Mouse (Mus musculus): Measurements from ENCODE around the gene Slc1a2. TPM values are rescaled to one million over a fixed set of nuclear protein-coding genes. Genes with fewer than 3 reads are reported as not detected.

The Slc1a2 gene
- polyA plus RNA-seq, 1 experiment = not detected

GRCm38 (mm10) chr2:102663339-102663738 is 4.9 kb downstream of the Slc1a2 start:
- TF ChIP-seq FOSL1 (IDR thresholded peaks at IDR 0.05; ENCODE audit: insufficient read depth, low read length, poor library complexity, severe bottlenecking) = no peak
- no peak for TF ChIP-seq MYOD1 (IDR thresholded peaks at IDR 0.05; ENCODE audit: control insufficient read depth, insufficient read length, low read depth)
- no peak for TF ChIP-seq CTCF (IDR thresholded peaks at IDR 0.05; ENCODE audit: control insufficient read depth, insufficient read depth, insufficient read length)
- TF ChIP-seq MYOG (IDR thresholded peaks at IDR 0.05; ENCODE audit: control insufficient read depth, extremely low read depth, insufficient read length) = no peak
- TF ChIP-seq CEBPB (IDR thresholded peaks at IDR 0.05; ENCODE audit: low read depth) = no peak
- no peak for TF ChIP-seq MAX (IDR thresholded peaks at IDR 0.05)
- no peak for TF ChIP-seq USF1 (IDR thresholded peaks at IDR 0.05; ENCODE audit: low read depth)
- Histone ChIP-seq H3ac (ENCODE audit: control insufficient read depth, insufficient read length, low read depth) (no peak overlapping the region), H3K4me3 (ENCODE audit: insufficient read depth, poor library complexity, severe bottlenecking) (no peak overlapping the region), H3K79me3 (ENCODE audit: low read depth) (no peaks in the 10 kb centered on the region), H3K79me2 (ENCODE audit: control insufficient read depth, insufficient read depth) (no peaks in the 10 kb centered on the region), H3K27me3 (ENCODE audit: control insufficient read depth, insufficient read depth, insufficient read length) (peaks cover 48% of the 10 kb centered on the region), H3K36me3 (ENCODE audit: control insufficient read depth, insufficient read depth) (no peaks in the 10 kb centered on the region)

DNA sequence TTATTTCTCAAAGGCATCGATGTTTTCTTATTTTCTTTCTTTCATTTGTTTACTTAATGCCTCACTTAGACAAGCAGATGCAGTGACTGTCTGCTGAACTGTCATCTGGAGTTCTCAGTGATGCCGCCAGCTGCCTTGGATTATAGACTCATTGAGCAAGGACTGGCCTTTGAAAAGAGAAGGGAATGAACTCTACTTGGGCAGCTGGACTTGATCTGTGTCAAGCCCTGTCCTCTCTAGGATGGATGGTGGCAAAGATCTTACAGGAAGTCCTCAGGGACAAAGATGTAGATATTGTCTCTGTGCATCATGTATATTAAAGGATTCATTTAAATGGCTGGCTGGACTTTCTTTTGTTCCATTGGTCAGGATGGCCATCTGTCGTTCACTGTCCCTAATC is 5.4 kb downstream of the Slc1a2 start:
- Histone ChIP-seq H3K79me3 (ENCODE audit: low read depth) (no peaks in the 10 kb centered on the region), H3ac (ENCODE audit: control insufficient read depth, insufficient read length, low read depth) (no peak overlapping the region), H3K4me3 (ENCODE audit: insufficient read depth, poor library complexity, severe bottlenecking) (no peak overlapping the region), H3K36me3 (ENCODE audit: control insufficient read depth, insufficient read depth) (no peaks in the 10 kb centered on the region), H3K27me3 (ENCODE audit: control insufficient read depth, insufficient read depth, insufficient read length) (peaks cover 42% of the 10 kb centered on the region), H3K79me2 (ENCODE audit: control insufficient read depth, insufficient read depth) (no peaks in the 10 kb centered on the region)
- no peak for TF ChIP-seq CEBPB (IDR thresholded peaks at IDR 0.05; ENCODE audit: low read depth)
- TF ChIP-seq MYOD1 (IDR thresholded peaks at IDR 0.05; ENCODE audit: control insufficient read depth, insufficient read length, low read depth) = no peak
- no peak for TF ChIP-seq FOSL1 (IDR thresholded peaks at IDR 0.05; ENCODE audit: insufficient read depth, low read length, poor library complexity, severe bottlenecking)
- TF ChIP-seq MYOG (IDR thresholded peaks at IDR 0.05; ENCODE audit: control insufficient read depth, extremely low read depth, insufficient read length) = no peak
- no peak for TF ChIP-seq MAX (IDR thresholded peaks at IDR 0.05)
- no peak for TF ChIP-seq CTCF (IDR thresholded peaks at IDR 0.05; ENCODE audit: control insufficient read depth, insufficient read depth, insufficient read length)
- TF ChIP-seq USF1 (IDR thresholded peaks at IDR 0.05; ENCODE audit: low read depth) = no peak

DNA sequence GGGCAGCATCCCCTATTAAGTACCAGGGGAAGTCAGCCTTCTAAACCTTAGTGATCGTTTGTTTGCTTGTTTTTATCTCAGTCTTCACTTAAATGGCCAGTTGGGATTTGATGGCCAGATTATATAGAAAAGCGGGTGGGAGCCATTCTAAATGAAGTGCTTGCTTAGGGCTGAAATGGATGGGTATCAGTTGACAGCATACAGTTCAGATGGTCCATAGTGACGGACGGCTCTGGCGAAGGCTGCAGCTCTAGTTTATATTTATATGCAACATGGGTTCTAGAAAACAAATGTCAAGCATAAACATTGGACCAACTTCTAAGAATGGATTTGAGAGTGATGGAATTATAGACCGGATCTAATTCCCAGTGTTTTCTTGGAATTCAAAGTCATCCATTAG is 9.5 kb downstream of the Slc1a2 start:
- H3K79me3 ChIP-seq (ENCODE audit: low read depth) = no peaks in the 10 kb centered on the region
- TF ChIP-seq USF1 (IDR thresholded peaks at IDR 0.05; ENCODE audit: low read depth) (no peak), CTCF (IDR thresholded peaks at IDR 0.05; ENCODE audit: control insufficient read depth, insufficient read depth, insufficient read length) (no peak), MYOG (IDR thresholded peaks at IDR 0.05; ENCODE audit: control insufficient read depth, extremely low read depth, insufficient read length) (no peak)
- no peaks in the 10 kb centered on the region for H3K79me2 ChIP-seq (ENCODE audit: control insufficient read depth, insufficient read depth)
- H3K27me3 ChIP-seq (ENCODE audit: control insufficient read depth, insufficient read depth, insufficient read length) = peaks cover 31% of the 10 kb centered on the region
- no peak overlapping the region for H3K4me3 ChIP-seq (ENCODE audit: insufficient read depth, poor library complexity, severe bottlenecking)
- no peak overlapping the region for H3ac ChIP-seq (ENCODE audit: control insufficient read depth, insufficient read length, low read depth)
- H3K36me3 ChIP-seq (ENCODE audit: control insufficient read depth, insufficient read depth) = no peaks in the 10 kb centered on the region

DNA sequence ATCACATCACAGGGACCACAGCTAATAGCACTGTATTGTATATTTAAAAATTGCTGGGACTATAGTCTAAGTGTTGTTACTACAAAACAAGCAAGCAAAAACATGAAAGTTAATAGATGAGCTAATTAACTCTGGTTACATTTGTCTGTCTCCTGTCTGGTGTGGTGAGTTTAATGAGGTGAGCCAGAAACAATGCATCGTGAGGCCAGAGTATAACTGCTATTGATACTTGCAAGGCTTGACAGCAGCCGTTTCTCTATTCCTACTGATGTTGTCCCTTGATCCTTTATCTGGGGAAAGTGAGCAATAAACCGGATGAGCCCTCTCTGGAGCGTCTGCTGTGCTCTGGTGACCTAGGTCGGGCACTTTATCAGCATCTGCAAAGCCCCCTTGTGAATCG is 11.1 kb downstream of the Slc1a2 start:
- Histone ChIP-seq H3ac (ENCODE audit: control insufficient read depth, insufficient read length, low read depth) (no peak overlapping the region), H3K79me3 (ENCODE audit: low read depth) (no peaks in the 10 kb centered on the region), H3K36me3 (ENCODE audit: control insufficient read depth, insufficient read depth) (no peaks in the 10 kb centered on the region), H3K27me3 (ENCODE audit: control insufficient read depth, insufficient read depth, insufficient read length) (peaks cover 22% of the 10 kb centered on the region), H3K4me3 (ENCODE audit: insufficient read depth, poor library complexity, severe bottlenecking) (no peak overlapping the region), H3K79me2 (ENCODE audit: control insufficient read depth, insufficient read depth) (no peaks in the 10 kb centered on the region)
- TF ChIP-seq MAX (IDR thresholded peaks at IDR 0.05) = no peak
- no peak for TF ChIP-seq MYOD1 (IDR thresholded peaks at IDR 0.05; ENCODE audit: control insufficient read depth, insufficient read length, low read depth)
- no peak for TF ChIP-seq CTCF (IDR thresholded peaks at IDR 0.05; ENCODE audit: control insufficient read depth, insufficient read depth, insufficient read length)
- TF ChIP-seq USF1 (IDR thresholded peaks at IDR 0.05; ENCODE audit: low read depth) = no peak
- no peak for TF ChIP-seq FOSL1 (IDR thresholded peaks at IDR 0.05; ENCODE audit: insufficient read depth, low read length, poor library complexity, severe bottlenecking)
- no peak for TF ChIP-seq CEBPB (IDR thresholded peaks at IDR 0.05; ENCODE audit: low read depth)
- TF ChIP-seq MYOG (IDR thresholded peaks at IDR 0.05; ENCODE audit: control insufficient read depth, extremely low read depth, insufficient read length) = no peak

GRCm38 (mm10) chr2:102674582-102674981 is 16.1 kb downstream of the Slc1a2 start:
- Histone ChIP-seq H3K27me3 (ENCODE audit: control insufficient read depth, insufficient read depth, insufficient read length) (peaks cover 37% of the 10 kb centered on the region), H3K79me3 (ENCODE audit: low read depth) (no peaks in the 10 kb centered on the region), H3K36me3 (ENCODE audit: control insufficient read depth, insufficient read depth) (no peaks in the 10 kb centered on the region), H3ac (ENCODE audit: control insufficient read depth, insufficient read length, low read depth) (no peak overlapping the region), H3K79me2 (ENCODE audit: control insufficient read depth, insufficient read depth) (no peaks in the 10 kb centered on the region), H3K4me3 (ENCODE audit: insufficient read depth, poor library complexity, severe bottlenecking) (no peak overlapping the region)
- TF ChIP-seq MAX (IDR thresholded peaks at IDR 0.05) = no peak
- TF ChIP-seq MYOG (IDR thresholded peaks at IDR 0.05; ENCODE audit: control insufficient read depth, extremely low read depth, insufficient read length) = no peak
- no peak for TF ChIP-seq MYOD1 (IDR thresholded peaks at IDR 0.05; ENCODE audit: control insufficient read depth, insufficient read length, low read depth)
- TF ChIP-seq FOSL1 (IDR thresholded peaks at IDR 0.05; ENCODE audit: insufficient read depth, low read length, poor library complexity, severe bottlenecking) = no peak
- TF ChIP-seq CTCF (IDR thresholded peaks at IDR 0.05; ENCODE audit: control insufficient read depth, insufficient read depth, insufficient read length) = no peak
- TF ChIP-seq USF1 (IDR thresholded peaks at IDR 0.05; ENCODE audit: low read depth) = no peak
- TF ChIP-seq CEBPB (IDR thresholded peaks at IDR 0.05; ENCODE audit: low read depth) = no peak

- Histone ChIP-seq H3K79me3 (ENCODE audit: low read depth) (no peaks in the 10 kb centered on the region), H3K79me2 (ENCODE audit: control insufficient read depth, insufficient read depth) (no peaks in the 10 kb centered on the region), H3K4me3 (ENCODE audit: insufficient read depth, poor library complexity, severe bottlenecking) (no peak overlapping the region), H3K36me3 (ENCODE audit: control insufficient read depth, insufficient read depth) (no peaks in the 10 kb centered on the region), H3K27me3 (ENCODE audit: control insufficient read depth, insufficient read depth, insufficient read length) (peaks cover 38% of the 10 kb centered on the region), H3ac (ENCODE audit: control insufficient read depth, insufficient read length, low read depth) (no peak overlapping the region)
- peak; percentile 31 for TF ChIP-seq CTCF (IDR thresholded peaks at IDR 0.05; ENCODE audit: control insufficient read depth, insufficient read depth, insufficient read length)
- no peak for TF ChIP-seq CEBPB (IDR thresholded peaks at IDR 0.05; ENCODE audit: low read depth)
- TF ChIP-seq MYOG (IDR thresholded peaks at IDR 0.05; ENCODE audit: control insufficient read depth, extremely low read depth, insufficient read length) = no peak
- TF ChIP-seq USF1 (IDR thresholded peaks at IDR 0.05; ENCODE audit: low read depth) = no peak
Measured at GRCm38 (mm10) chr2:102675275-102675674, 16.8 kb downstream of the Slc1a2 start.
